Mouse (Mus musculus) Patski (cell line): ENCODE results near the gene Emsy. TPM values are rescaled to one million over a fixed set of nuclear protein-coding genes. Genes with fewer than 3 reads are reported as not detected.

Experiments used
- ATAC-seq: fragments of 100-300 bp; one replicate; pipeline ENCODE4 v1.8.0; 2021
- CTCF ChIA-PET: fragments of 350-600 bp; sonication (Branson Sonifier 250); formaldehyde crosslinking; loops from one replicate; lab custom pipeline; 2022; ENCODE audit warnings: inconsistent platforms; lab: Charles Lee
- POLR2A ChIA-PET: fragments of 350-600 bp; sonication (Branson Sonifier 250); formaldehyde crosslinking; loops from one replicate; lab custom pipeline; 2022; ENCODE audit warnings: antibody characterized with exemption, inconsistent platforms; lab: Charles Lee
- DNase-seq: peaks from one replicate; pipeline ENCODE4 v3.0.0-alpha.2; 2011; ENCODE audit warnings: low read depth, low spot score
- H3K27me3 ChIP-seq: fragments of 371-371 bp; one replicate; pipeline ENCODE4 v1.5.1; 2021
- CTCF ChIP-seq: fragments of 100-300 bp; IDR thresholded peaks from one replicate; pipeline ENCODE4 v1.5.1; 2021
- in situ Hi-C: fragments of 300-500 bp; cut with MboI; formaldehyde crosslinking; loops from 3 replicates; pipeline ENCODE4 v1.11.1; 2018; ENCODE audit warnings: low pct_unique_long_range_greater_than_20kb, mixed read lengths
- polyA plus RNA-seq: library from polyadenylated mRNA; unstranded; gene quantifications from one replicate; pipeline ENCODE4 v1.2.3, GENCODE M21; 2021

Gene Emsy
- polyA plus RNA-seq, 1 experiment from 2014 or later: 30.3 TPM

GRCm38 (mm10) chr7:98671416-98671815 is 14.8 kb upstream of the Emsy start:
- DNase-seq (no peak), ATAC-seq (no peak)
- no peaks in the 10 kb centered on the region for H3K27me3 ChIP-seq
- ChIA-PET POLR2A (interaction anchor here (0.9 kb wide), 1 partner anchor 9 kb away, joined by 3 read pairs; no protein-coding TSS in a partner anchor), CTCF (no interaction called here)
- TF ChIP-seq CTCF: no peak
- in situ Hi-C loops: no loop called here

GRCm38 (mm10) chr7:98670831-98671230 is 14.2 kb upstream of the Emsy start:
- no peaks in the 10 kb centered on the region for H3K27me3 ChIP-seq
- in situ Hi-C loops: no loop called here
- no peak for DNase-seq
- ChIA-PET POLR2A (no interaction called here), CTCF (interaction anchor here (1.0 to 1.2 kb wide), 2 partner anchors 11 to 14 kb away, joined by 3 read pairs; partner anchors contain the start of gene Emsy)
- ATAC-seq: no peak
- TF ChIP-seq CTCF: no peak

DNA sequence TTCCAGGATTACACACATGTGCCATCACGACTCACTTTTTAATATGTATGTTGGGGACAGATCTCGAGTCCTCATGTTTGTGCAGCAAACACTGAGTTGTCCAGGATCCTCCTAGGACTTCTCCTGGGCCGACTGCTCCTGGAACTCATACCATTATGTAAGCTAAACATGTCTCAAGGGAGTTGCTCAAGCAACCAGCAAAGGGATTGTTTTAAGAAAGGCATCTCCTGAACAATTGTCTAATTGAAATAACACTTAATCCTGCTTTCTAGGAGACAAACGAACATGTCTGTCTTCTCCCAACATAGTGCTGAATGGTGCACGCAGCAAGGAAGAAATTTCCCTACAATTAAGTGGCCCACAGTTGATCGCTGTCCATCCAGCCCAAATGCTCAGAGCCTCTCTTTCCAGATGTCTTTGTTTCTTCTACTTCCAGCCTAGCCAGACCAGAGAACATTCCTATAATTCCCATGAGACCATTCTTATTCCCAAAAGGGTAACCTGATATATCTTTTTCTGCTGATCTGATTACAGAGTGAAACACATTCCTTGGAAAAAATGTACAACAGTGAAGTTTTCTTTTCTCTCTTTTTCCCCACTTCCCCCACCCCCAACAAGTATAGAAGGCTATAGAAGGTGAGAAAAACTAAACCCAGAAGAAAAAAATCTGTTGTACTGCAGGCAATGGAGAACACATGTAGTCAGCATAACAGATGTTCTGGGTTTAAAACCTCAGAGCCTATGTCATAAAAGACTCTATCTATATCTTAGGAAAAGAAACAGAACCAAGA is 11.6 kb upstream of the Emsy start:
- no peaks in the 10 kb centered on the region for H3K27me3 ChIP-seq
- DNase-seq: no peak
- ATAC-seq: no peak
- in situ Hi-C loops: no loop called here
- ChIA-PET CTCF (interaction anchor here (1.0 kb wide), 1 partner anchor 30 kb away, joined by 3 read pairs; no protein-coding TSS in a partner anchor), POLR2A (no interaction called here)
- TF ChIP-seq CTCF: no peak

DNA sequence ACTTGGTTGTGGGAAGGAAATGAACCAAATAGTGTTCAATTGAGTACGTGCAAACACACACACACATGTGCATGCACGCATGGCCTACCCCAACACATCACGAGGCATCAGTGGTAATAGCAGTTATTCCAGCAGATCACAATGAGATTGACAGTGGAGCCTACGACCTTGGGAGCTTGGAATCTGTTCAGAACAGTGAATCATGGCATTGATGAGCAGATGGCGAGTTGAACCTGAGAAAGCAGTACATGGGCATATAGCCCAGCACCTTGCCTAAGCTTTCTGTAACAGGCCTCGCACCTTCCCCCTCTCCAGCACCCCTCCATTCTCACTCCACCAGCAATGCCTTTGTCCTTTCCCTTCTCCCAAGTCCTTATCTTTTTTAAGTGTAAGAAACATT is 9.1 kb upstream of the Emsy start:
- POLR2A ChIA-PET: no interaction called here
- in situ Hi-C loops: no loop called here
- ATAC-seq (no peak), DNase-seq (no peak)
- H3K27me3 ChIP-seq: no peaks in the 10 kb centered on the region
- CTCF ChIA-PET: interaction anchor here (1.5 kb wide), 1 partner anchor 43 kb away, joined by 3 read pairs; no protein-coding TSS in a partner anchor
- TF ChIP-seq CTCF: no peak

GRCm38 (mm10) chr7:98665166-98665565 is 8.6 kb upstream of the Emsy start:
- DNase-seq (no peak), ATAC-seq (no peak)
- POLR2A ChIA-PET: no interaction called here
- TF ChIP-seq CTCF: no peak
- no peaks in the 10 kb centered on the region for H3K27me3 ChIP-seq
- CTCF ChIA-PET: interaction anchor here (1.5 kb wide), 1 partner anchor 43 kb away, joined by 3 read pairs; no protein-coding TSS in a partner anchor
- in situ Hi-C loops: no loop called here

DNA sequence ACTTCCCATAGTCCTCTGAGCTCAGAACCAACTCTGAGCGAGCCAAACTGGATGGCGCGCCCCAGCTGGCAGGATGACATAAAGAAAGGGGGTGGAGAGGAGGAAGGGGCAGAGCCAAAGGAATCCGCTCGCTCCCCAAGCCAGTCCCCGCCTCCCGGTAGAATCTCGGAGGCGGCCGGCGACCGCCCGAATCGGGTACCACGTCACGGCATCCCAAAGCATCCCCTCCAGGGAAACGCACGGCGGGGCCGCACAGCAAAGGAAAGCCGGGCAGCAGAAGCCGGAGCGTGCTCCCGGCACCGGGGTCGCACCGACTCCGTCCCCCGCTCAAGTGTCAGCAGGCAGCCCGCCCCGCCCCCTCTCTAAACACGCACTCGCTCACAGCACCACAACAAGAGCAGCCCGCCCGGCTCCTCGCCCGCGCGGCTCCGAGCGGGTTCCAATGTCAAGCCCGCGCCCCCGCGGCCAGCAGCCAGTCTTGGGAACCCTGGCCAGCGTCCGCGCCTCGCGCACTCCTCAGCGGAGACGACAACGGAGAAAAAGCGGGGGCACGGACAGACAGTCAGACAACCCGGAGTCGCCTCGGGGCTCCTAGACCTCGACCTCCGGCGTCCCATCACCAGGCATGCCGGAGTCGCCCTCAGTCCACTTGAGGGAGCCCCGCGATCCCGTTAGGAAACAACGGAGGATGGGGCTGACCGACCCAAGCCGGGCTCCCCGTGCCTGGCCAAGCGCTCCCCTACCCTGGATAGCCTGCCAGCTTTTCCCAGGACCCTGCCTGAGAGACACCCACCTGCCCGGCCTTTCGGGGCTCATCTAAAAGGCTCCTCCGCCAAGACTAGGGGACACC is 677 bp downstream of the Emsy start:
- DNase-seq (no peak), ATAC-seq (peak; percentile 66)
- in situ Hi-C loops: no loop called here
- ChIA-PET POLR2A (interaction anchor here (0.9 kb wide), 1 partner anchor 46 kb away, joined by 3 read pairs; no protein-coding TSS in a partner anchor), CTCF (interaction anchor here (1.1 kb wide), 1 partner anchor 41 kb away, joined by 3 read pairs; no protein-coding TSS in a partner anchor)
- H3K27me3 ChIP-seq: no peaks in the 10 kb centered on the region
- TF ChIP-seq CTCF: peak; percentile 51

GRCm38 (mm10) chr7:98651651-98652050 is 4.9 kb downstream of the Emsy start:
- H3K27me3 ChIP-seq: no peaks in the 10 kb centered on the region
- no peak for ATAC-seq
- ChIA-PET CTCF (interaction anchor here (1.3 to 2.8 kb wide), 3 partner anchors 14 to 65 kb away, joined by 3 to 8 read pairs (median 5); no protein-coding TSS in a partner anchor), POLR2A (no interaction called here)
- in situ Hi-C loops: loop anchor here (5.0 kb wide), 1 partner anchor 46 kb away; no protein-coding TSS in a partner anchor
- no peak for DNase-seq
- peak; percentile 45 for TF ChIP-seq CTCF

DNA sequence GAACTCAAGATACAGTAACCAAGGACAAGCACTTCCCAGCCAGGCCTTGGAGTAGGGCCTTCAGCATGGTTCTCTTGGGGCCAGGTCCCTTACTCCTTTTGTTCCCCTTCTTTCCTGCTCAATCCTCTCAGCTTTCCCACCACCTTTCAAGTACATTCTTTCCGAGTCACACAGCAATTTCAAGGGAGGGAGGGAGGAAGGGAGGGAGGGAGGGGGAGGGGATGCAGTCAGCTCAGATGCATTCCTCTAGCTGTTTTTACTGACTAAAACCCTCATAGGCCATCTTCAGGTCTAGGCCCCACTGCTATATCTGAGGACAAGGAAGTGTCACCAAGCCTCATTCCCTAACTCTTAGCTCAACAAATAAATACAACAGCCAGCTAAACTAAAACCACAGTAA is 12.3 kb downstream of the Emsy start:
- CTCF ChIA-PET: interaction anchor here (1.7 kb wide), 1 partner anchor 52 kb away, joined by 4 read pairs; no protein-coding TSS in a partner anchor
- no peak for ATAC-seq
- no peaks in the 10 kb centered on the region for H3K27me3 ChIP-seq
- POLR2A ChIA-PET: no interaction called here
- no peak for DNase-seq
- in situ Hi-C loops: no loop called here
- no peak for TF ChIP-seq CTCF

- CTCF ChIA-PET: interaction anchor here (0.9 to 3.1 kb wide), 3 partner anchors 10 to 20 kb away, joined by 3 to 17 read pairs (median 8); partner anchors contain the start of gene Emsy
- POLR2A ChIA-PET: no interaction called here
- no peaks in the 10 kb centered on the region for H3K27me3 ChIP-seq
- no peak for ATAC-seq
- in situ Hi-C loops: no loop called here
- DNase-seq: no peak
- no peak for TF ChIP-seq CTCF
Observed at GRCm38 (mm10) chr7:98636607-98637006, 20.0 kb downstream of the Emsy start.

- ChIA-PET CTCF (no interaction called here), POLR2A (no interaction called here)
- no peak for TF ChIP-seq CTCF
- ATAC-seq: no peak
- in situ Hi-C loops: no loop called here
- DNase-seq: no peak
- no peaks in the 10 kb centered on the region for H3K27me3 ChIP-seq
Observed at GRCm38 (mm10) chr7:98633032-98633431, 23.6 kb downstream of the Emsy start.
